In the genomic region with DNA sequence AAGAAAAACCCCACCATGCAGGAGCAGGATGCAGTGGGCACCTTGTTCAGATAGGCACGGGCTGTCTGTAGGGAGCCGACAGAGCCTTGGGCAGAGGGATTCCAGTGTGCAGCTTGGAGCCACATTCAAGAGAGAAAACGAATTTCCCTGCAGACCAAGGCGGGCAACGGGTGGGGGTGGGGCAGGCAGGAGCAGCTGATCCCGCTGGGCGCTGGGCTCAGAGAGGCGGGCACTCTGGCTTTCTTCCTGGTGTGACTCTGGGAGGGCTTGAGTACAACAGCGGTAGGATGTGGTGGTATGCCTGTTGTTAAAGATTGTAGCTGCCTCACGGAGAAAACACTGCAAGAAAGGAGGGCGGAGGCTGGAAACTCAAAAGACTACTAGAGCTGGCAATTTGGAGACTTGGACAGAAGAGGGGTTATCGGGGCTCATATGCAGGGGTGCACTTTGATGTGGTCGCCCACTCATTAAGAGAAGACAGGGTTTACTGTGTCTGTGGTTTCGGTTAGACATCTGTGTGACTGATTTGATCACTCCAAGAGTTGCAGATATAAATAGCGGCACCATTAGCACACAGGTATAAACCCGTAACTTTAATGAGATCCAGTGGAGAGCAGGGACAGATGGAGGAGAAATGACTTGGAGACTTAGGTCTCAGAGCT, we compare ENCODE assay signal across 7 mouse cellular contexts.
DNase-seq lines count a peak whose midpoint lies in the region; ATAC-seq and TF ChIP-seq lines count a peak whose summit lies in the region.

No protein-coding gene starts in this region.

- no peak overlapping the region for H3K27ac ChIP-seq in lung, embryonic 15.5 days
- H3K27ac ChIP-seq in cortical plate, adult 2 months (ENCODE audit: insufficient read depth, low read length), result no peak overlapping the region
- H3K27ac ChIP-seq in heart, embryonic 15.5 days, result no peak overlapping the region
- peak overlapping the region; percentile 52 for H3K27ac ChIP-seq in midbrain, embryonic 13.5 days

- H3K4me1 ChIP-seq in lung, embryonic 15.5 days, result no peaks in the 10 kb centered on the region
- H3K4me1 ChIP-seq in cortical plate, adult 2 months (ENCODE audit: control insufficient read depth, insufficient read depth, low read length), result peaks cover 6% of the 10 kb centered on the region; the same call in 1 of the 2 replicates
- 0 out of 2 replicates have a peak, but pooled peaks cover 6% of the 10 kb centered on the region for H3K4me1 ChIP-seq in heart, embryonic 15.5 days (replicated peaks)
- peaks cover 30% of the 10 kb centered on the region for H3K4me1 ChIP-seq in midbrain, embryonic 13.5 days (replicated peaks)

- no peak overlapping the region for H3K9ac ChIP-seq in lung, embryonic 15.5 days
- H3K9ac ChIP-seq in heart, embryonic 15.5 days, result no peak overlapping the region
- H3K9ac ChIP-seq in midbrain, embryonic 13.5 days (replicated peaks), result peak overlapping the region; percentile 42

- no peaks in the 10 kb centered on the region for H3K36me3 ChIP-seq in lung, embryonic 15.5 days
- H3K36me3 ChIP-seq in heart, embryonic 15.5 days, result no peaks in the 10 kb centered on the region
- H3K36me3 ChIP-seq in midbrain, embryonic 13.5 days, result no peaks in the 10 kb centered on the region

- no peaks in the 10 kb centered on the region for H3K27me3 ChIP-seq in lung, embryonic 15.5 days
- no peaks in the 10 kb centered on the region for H3K27me3 ChIP-seq in heart, embryonic 15.5 days
- H3K27me3 ChIP-seq in midbrain, embryonic 13.5 days, result no peaks in the 10 kb centered on the region

- DNase-seq in lung, postnatal 14 days, result no peak
- no peak for DNase-seq in testis, postnatal 10 days (ENCODE audit: low spot score)
- no peak for DNase-seq in urinary bladder, postnatal 10 days (ENCODE audit: low spot score)

- H3K4me3 ChIP-seq in lung, embryonic 15.5 days, result no peak overlapping the region
- peak overlapping the region; percentile 33 for H3K4me3 ChIP-seq in cortical plate, adult 2 months (ENCODE audit: insufficient read depth, low read length)
- H3K4me3 ChIP-seq in heart, embryonic 15.5 days, result peak overlapping the region; percentile 38
- H3K4me3 ChIP-seq in midbrain, embryonic 13.5 days (replicated peaks), result peak overlapping the region; percentile 29

- H3K9me3 ChIP-seq in lung, embryonic 15.5 days, result no peaks in the 10 kb centered on the region
- no peaks in the 10 kb centered on the region for H3K9me3 ChIP-seq in heart, embryonic 15.5 days (replicated peaks)
- H3K9me3 ChIP-seq in midbrain, embryonic 13.5 days, result no peaks in the 10 kb centered on the region

- H3K4me2 ChIP-seq in lung, embryonic 15.5 days, result peak overlapping the region; percentile 35; the same call in 1 of the 2 replicates
- H3K4me2 ChIP-seq in heart, embryonic 15.5 days, result peak overlapping the region; percentile 57
- peak overlapping the region; percentile 55 for H3K4me2 ChIP-seq in midbrain, embryonic 13.5 days (replicated peaks)

- ATAC-seq in lung, embryonic 15.5 days (ENCODE audit: borderline replicate concordance, extremely low read depth, low FRiP score, low TSS enrichment), result no peak
- ATAC-seq in heart, embryonic 15.5 days (replicated peaks; ENCODE audit: insufficient number of reproducible peaks, insufficient read depth, low FRiP score, low read depth), result peak; percentile 55; the same call in 1 of the 2 replicates
- peak; percentile 91 for ATAC-seq in midbrain, embryonic 13.5 days

- WGBS in lung, embryonic 15.5 days, result 11% methylated on average over 16 of the region's 16 CpGs
- 10% methylated on average over 16 of the region's 16 CpGs for WGBS in heart, embryonic 15.5 days
- 9% methylated on average over 16 of the region's 16 CpGs for WGBS in midbrain, embryonic 13.5 days

- TF ChIP-seq CTCF in cortical plate, adult 2 months (IDR thresholded peaks at IDR 0.05; ENCODE audit: extremely low read depth, insufficient read depth, low read length), result no peak

- TF ChIP-seq POLR2A in cortical plate, adult 2 months (IDR thresholded peaks at IDR 0.05; ENCODE audit: extremely low read depth, insufficient read depth, low read length), result no peak
